Mouse (Mus musculus) forebrain, postnatal 0 days (tissue): ENCODE data around the gene Sirt1. TPM values are rescaled to one million over a fixed set of nuclear protein-coding genes. Genes with fewer than 3 reads are reported as not detected.

Experiments used
- ATAC-seq: fragments of 200-750 bp; cut with Nextera tagmentation; 2 replicates; pipeline ENCODE4 v1.8.0; 2017; ENCODE audit warnings: mild to moderate bottlenecking, moderate library complexity
- DNase-seq: peaks from one replicate; pipeline ENCODE4 v3.0.0-alpha.2; 2015
- H3K27ac ChIP-seq: fragments of 300-500 bp; sonication (generic); 2 replicates; pipeline ENCODE4 v1.5.1; 2014; ENCODE audit warnings: low read depth, mild to moderate bottlenecking, antibody characterized with exemption, low read length, moderate library complexity, mixed read lengths
- H3K27me3 ChIP-seq: fragments of 300-500 bp; sonication (generic); 2 replicates; pipeline ENCODE4 v1.6.1; 2014; ENCODE audit warnings: mild to moderate bottlenecking, low read length, mixed read lengths; ENCODE audit not compliant: insufficient read depth
- H3K36me3 ChIP-seq: fragments of 300-500 bp; sonication (generic); 2 replicates; pipeline ENCODE4 v1.6.1; 2014; ENCODE audit warnings: mild to moderate bottlenecking, moderate library complexity; ENCODE audit not compliant: insufficient read depth
- H3K4me1 ChIP-seq: fragments of 300-500 bp; sonication (generic); 2 replicates; pipeline ENCODE4 v1.6.1; 2014; ENCODE audit warnings: antibody characterized with exemption; ENCODE audit not compliant: insufficient read depth
- H3K4me2 ChIP-seq: fragments of 300-500 bp; sonication (generic); 2 replicates; pipeline ENCODE4 v1.6.1; 2014; ENCODE audit warnings: low read depth, mild to moderate bottlenecking, moderate library complexity
- H3K4me3 ChIP-seq: fragments of 300-500 bp; sonication (generic); 2 replicates; pipeline ENCODE4 v1.5.1; 2014; ENCODE audit warnings: low read depth, low read length, mixed read lengths
- H3K9ac ChIP-seq: fragments of 300-500 bp; sonication (generic); 2 replicates; pipeline ENCODE4 v1.6.1; 2014; ENCODE audit warnings: mild to moderate bottlenecking
- H3K9me3 ChIP-seq: fragments of 300-500 bp; sonication (generic); 2 replicates; pipeline ENCODE4 v1.6.1; 2016; ENCODE audit warnings: low read length
- CTCF ChIP-seq: sonication (generic); IDR thresholded peaks from 2 replicates; pipeline ENCODE4 v1.5.1; 2016; ENCODE audit warnings: antibody characterized with exemption, control low read depth, low read depth
- WGBS: fragments of 180-500 bp; shearing (Covaris S2); extraction: QIAGEN DNeasy Blood & Tissue Kit; methylation state at CpG from one replicate; pipeline ENCODE4 v1.1.7; 2014; 5-methylcytosine and 5-hydroxymethylcytosine counted together
- polyA plus RNA-seq: library from polyadenylated mRNA; unstranded; fragments of >200 nt; fragmentation: Nextera tagmentation; extraction: Ambion mirVana; gene quantifications from 2 replicates; pipeline ENCODE4 v1.2.1, GENCODE M21; 2015
- total RNA-seq: library from RNA; depleted of rRNA; stranded (reverse); fragments of >200 nt; gene quantifications from 2 replicates; pipeline ENCODE4 v1.2.3, GENCODE M21; 2014

The Sirt1 gene
- total and polyA plus RNA-seq, 2 experiments from 2014 or later, result 3.3 to 28.3 TPM

- H3K9ac ChIP-seq, result no peak overlapping the region
- no peaks in the 10 kb centered on the region for H3K27me3 ChIP-seq
- DNase-seq (peak; percentile 12), ATAC-seq (no peak)
- H3K4me2 ChIP-seq, result no peak overlapping the region
- H3K4me3 ChIP-seq, result no peak overlapping the region
- no peaks in the 10 kb centered on the region for H3K36me3 ChIP-seq
- H3K9me3 ChIP-seq, result no peaks in the 10 kb centered on the region
- no peak overlapping the region for H3K27ac ChIP-seq
- peak; percentile 43 for TF ChIP-seq CTCF
- H3K4me1 ChIP-seq, result no peaks in the 10 kb centered on the region
These were observed 42.9 kb upstream of the Sirt1 start for GRCm38 (mm10) chr10:63424475-63424814.

DNA sequence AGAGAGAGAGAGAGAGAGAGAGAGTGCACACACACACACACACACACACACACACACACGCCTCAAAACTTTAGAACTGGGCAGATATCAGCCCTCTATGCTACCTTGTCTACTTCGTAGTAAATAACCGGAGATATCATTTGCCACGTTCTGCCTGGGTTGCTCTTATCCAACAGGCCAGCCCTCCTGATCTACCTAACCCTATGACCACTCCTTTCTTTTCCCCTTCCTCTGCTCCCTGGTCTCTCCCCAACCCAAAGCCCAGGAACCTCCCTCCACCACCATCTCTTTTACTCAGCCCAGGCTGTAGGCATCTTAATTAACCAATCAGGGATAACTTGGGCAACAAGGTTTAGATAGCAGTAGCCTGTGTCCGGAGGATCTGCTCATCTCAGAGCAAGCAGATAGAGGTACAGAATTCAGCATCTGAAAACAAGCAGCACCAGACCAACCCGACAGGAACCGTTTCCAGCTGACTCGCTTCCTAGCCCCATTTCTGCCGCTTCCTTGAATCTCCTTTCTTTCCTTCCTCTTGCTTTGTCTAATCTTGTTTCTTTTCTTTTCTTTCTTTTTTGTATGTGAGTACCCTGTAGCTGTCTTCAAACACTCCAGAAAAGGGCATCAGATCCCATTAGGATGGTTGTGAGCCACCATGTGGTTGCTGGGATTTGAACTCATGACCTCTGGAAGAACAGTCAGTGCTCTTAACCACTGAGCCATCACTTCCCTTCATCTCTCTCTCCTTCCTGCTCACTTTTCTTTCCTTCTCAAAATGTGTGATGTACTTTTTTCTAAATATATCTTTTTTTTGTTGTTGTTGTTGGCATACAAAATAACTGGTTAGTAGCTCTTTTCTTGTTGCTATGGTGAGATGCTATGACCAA lies 42.3 kb upstream of the Sirt1 start:
- H3K27ac ChIP-seq, result no peak overlapping the region
- H3K4me3 ChIP-seq, result no peak overlapping the region
- no peaks in the 10 kb centered on the region for H3K4me1 ChIP-seq
- DNase-seq (no peak), ATAC-seq (no peak)
- H3K9me3 ChIP-seq, result no peaks in the 10 kb centered on the region
- WGBS, result 79% methylated on average over 9 of the region's 9 CpGs
- H3K27me3 ChIP-seq, result no peaks in the 10 kb centered on the region
- no peak overlapping the region for H3K4me2 ChIP-seq
- no peaks in the 10 kb centered on the region for H3K36me3 ChIP-seq
- no peak overlapping the region for H3K9ac ChIP-seq
- TF ChIP-seq CTCF, result no peak

- peak; percentile 32; the same call in 1 of the 2 replicates for ATAC-seq
- WGBS, result 83% methylated on average over 5 of the region's 5 CpGs
- Histone ChIP-seq H3K4me3 (no peak overlapping the region), H3K9me3 (no peaks in the 10 kb centered on the region), H3K4me2 (no peak overlapping the region), H3K36me3 (no peaks in the 10 kb centered on the region), H3K27me3 (no peaks in the 10 kb centered on the region), H3K9ac (no peak overlapping the region), H3K4me1 (no peaks in the 10 kb centered on the region), H3K27ac (no peak overlapping the region)
- peak; percentile 50 for DNase-seq
- peak; percentile 56 for TF ChIP-seq CTCF
These were observed 41.2 kb upstream of the Sirt1 start for GRCm38 (mm10) chr10:63422736-63422992.

DNA sequence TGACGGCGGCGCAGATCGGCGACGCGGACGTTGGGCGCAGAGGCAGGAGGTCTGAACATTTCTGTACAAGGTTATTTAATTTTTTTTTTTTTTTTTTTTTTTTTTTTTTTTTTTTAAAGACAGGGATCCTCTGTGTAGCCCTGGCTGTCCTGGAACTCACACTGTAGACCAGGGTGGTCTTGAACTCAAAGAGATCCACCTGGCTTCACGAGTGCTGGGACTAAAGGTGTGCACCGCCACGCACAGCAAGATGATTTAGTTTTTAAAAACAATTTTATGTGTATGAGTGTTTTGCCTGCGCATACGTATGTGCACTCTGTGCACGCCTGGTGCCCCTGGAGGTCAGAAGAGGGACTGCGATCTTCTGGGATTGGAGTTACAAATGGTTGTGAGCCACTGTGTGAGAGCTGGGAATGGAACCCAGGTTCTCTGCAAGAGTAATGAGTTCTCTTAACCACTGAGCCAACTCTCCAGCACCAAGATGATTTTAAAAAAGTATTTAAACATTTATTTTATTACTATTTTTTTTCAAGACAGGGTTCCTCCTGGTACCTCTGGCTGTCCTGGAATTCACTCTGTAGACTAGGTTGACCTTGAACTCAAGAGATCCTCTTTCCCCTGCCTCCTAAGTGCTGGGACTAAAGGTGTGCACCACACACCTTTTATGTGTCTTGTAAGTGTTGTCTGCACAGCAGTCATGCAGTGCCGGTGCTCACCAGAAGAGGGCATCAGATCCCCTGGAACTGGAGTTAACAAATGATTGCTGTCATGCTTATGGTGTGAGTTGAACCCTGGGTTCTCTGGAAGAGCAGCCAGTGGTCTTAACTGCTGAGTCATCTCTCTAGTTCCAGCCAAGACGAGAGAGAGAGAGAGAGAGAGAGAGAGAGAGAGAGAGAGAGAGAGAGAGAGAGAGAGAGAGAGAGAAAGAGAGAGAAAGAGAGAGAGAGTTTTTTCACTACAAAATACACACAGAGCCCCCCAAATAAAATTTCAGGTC lies 40.5 kb upstream of the Sirt1 start, which contains the start of gene Gm7075:
Gene Gm7075, minus strand, starts transcription at position 51 of the 997 bp plus-strand sequence.
- H3K27me3 ChIP-seq, result no peaks in the 10 kb centered on the region
- no peak for TF ChIP-seq CTCF
- no peak for DNase-seq
- WGBS, result 90% methylated on average over 18 of the region's 18 CpGs
- no peaks in the 10 kb centered on the region for H3K36me3 ChIP-seq
- H3K27ac ChIP-seq, result no peak within 1 kb of the TSS
- no peaks in the 10 kb centered on the region for H3K4me1 ChIP-seq
- no peak within 1 kb of the TSS for H3K9ac ChIP-seq
- no peak for ATAC-seq
- no peaks in the 10 kb centered on the region for H3K9me3 ChIP-seq
- no peak within 1 kb of the TSS for H3K4me3 ChIP-seq
- H3K4me2 ChIP-seq, result no peak within 1 kb of the TSS

DNA sequence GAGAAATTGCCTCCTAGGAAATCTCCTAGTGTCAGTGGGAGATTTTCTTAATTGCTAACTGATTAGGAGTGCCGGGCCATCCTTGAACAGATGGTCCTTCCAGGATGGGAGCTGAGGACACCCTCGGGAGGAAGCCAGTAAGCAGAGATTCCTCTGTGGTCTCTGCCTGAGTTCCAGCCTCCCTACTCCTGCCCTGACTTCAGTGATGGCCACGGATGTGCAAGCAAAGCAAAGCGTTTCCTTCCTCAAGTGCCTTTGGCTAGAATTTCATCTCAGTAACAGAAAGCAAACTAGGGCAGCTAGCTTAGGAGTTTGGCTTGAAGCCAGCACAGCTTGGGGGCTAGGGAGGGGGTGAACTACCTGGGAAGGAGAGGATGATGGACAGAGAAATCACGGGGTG lies 35.6 kb upstream of the Sirt1 start:
- H3K36me3 ChIP-seq, result no peaks in the 10 kb centered on the region
- DNase-seq (no peak), ATAC-seq (no peak)
- no peak overlapping the region for H3K4me2 ChIP-seq
- no peak overlapping the region for H3K9ac ChIP-seq
- H3K4me1 ChIP-seq, result no peaks in the 10 kb centered on the region
- H3K4me3 ChIP-seq, result no peak overlapping the region
- H3K9me3 ChIP-seq, result no peaks in the 10 kb centered on the region
- no peak overlapping the region for H3K27ac ChIP-seq
- TF ChIP-seq CTCF, result no peak
- WGBS, result 60% methylated on average over 5 of the region's 5 CpGs
- H3K27me3 ChIP-seq, result no peaks in the 10 kb centered on the region

DNA sequence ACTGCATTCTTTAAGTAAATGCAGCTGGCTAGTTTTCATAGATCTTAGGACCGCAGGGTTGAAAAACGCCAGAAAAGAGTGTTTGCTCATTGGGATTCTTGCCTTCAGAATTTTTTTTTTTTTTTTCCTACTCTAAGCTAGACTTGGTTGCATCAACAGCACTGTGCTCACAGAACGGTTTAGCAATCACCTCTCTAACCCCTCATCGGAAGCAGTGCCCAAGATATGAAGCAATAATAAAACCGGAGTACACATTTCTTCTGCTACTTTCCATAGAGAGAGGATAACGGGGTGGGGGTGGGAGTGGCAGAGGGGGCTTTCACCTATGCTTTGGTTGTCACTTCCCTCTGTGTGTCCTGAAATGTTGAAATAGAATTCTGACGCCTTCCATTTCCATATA lies 34.3 kb upstream of the Sirt1 start:
- Histone ChIP-seq H3K9ac (no peak overlapping the region), H3K27ac (no peak overlapping the region), H3K4me1 (no peaks in the 10 kb centered on the region), H3K9me3 (no peaks in the 10 kb centered on the region), H3K27me3 (no peaks in the 10 kb centered on the region), H3K36me3 (no peaks in the 10 kb centered on the region), H3K4me2 (no peak overlapping the region), H3K4me3 (no peak overlapping the region)
- DNase-seq (no peak), ATAC-seq (no peak)
- WGBS, result 67% methylated on average over 7 of the region's 7 CpGs
- no peak for TF ChIP-seq CTCF

GRCm38 (mm10) chr10:63415287-63415686 lies 33.8 kb upstream of the Sirt1 start:
- no peak for TF ChIP-seq CTCF
- no peaks in the 10 kb centered on the region for H3K9me3 ChIP-seq
- no peaks in the 10 kb centered on the region for H3K4me1 ChIP-seq
- no peak overlapping the region for H3K27ac ChIP-seq
- H3K9ac ChIP-seq, result no peak overlapping the region
- 84% methylated on average over 7 of the region's 7 CpGs for WGBS
- H3K27me3 ChIP-seq, result no peaks in the 10 kb centered on the region
- H3K4me3 ChIP-seq, result no peak overlapping the region
- H3K36me3 ChIP-seq, result no peaks in the 10 kb centered on the region
- no peak overlapping the region for H3K4me2 ChIP-seq
- ATAC-seq (no peak), DNase-seq (no peak)
